Mouse (Mus musculus): ENCODE data around the gene Mpdu1. TPM values are rescaled to one million over a fixed set of nuclear protein-coding genes. Genes with fewer than 3 reads are reported as not detected.

The Mpdu1 gene
- total and polyA plus RNA-seq, 3 experiments = 110 to 210 (median 210) TPM

- dilution Hi-C loops (cut with MboI; ENCODE audit: extremely low pct_ligation_motif_present, extremely low pct_unique_long_range_greater_than_20kb, low sequenced_read_pairs) = no loop called here
- peak; percentile 94 for TF ChIP-seq CHD1 (IDR thresholded peaks at IDR 0.05; ENCODE audit: low read depth, low read length)
- no peak for TF ChIP-seq RCOR1 (conservative IDR thresholded peaks at IDR 0.05; ENCODE audit: low read depth, low read length)
- no peak for TF ChIP-seq SMC3 (IDR thresholded peaks at IDR 0.05; ENCODE audit: low read depth, low read length)
- TF ChIP-seq USF2 (conservative IDR thresholded peaks at IDR 0.05; ENCODE audit: low read depth, low read length) = no peak
- no peak for TF ChIP-seq MEF2A (IDR thresholded peaks at IDR 0.05; ENCODE audit: borderline replicate concordance, low read depth, low read length)
- no peak for TF ChIP-seq PAX5 (IDR thresholded peaks at IDR 0.05; ENCODE audit: low read length)
- no peak for TF ChIP-seq USF1 (IDR thresholded peaks at IDR 0.05; ENCODE audit: low read depth, low read length)
- no peak for TF ChIP-seq JUND (conservative IDR thresholded peaks at IDR 0.05; ENCODE audit: low read depth, low read length)
- Histone ChIP-seq H3K27ac (ENCODE audit: insufficient read depth, low read depth) (peak overlapping the region; percentile 88), H3K4me2 (ENCODE audit: insufficient read depth, low read depth, poor library complexity, severe bottlenecking) (no peak overlapping the region), H3K4me1 (ENCODE audit: control insufficient read depth in 1 of 2, insufficient read depth in 2 of 2) (peaks cover 8 to 59% of the 10 kb centered on the region in 2 experiments; a peak in 3 of 4 replicates), H3K27me3 (replicated peaks) (no peaks in the 10 kb centered on the region), H3K9ac (ENCODE audit: insufficient read depth, low read depth) (peak overlapping the region; percentile 99), H3K4me3 (replicated peaks in 1 of 3; ENCODE audit: low read depth in 2 of 3, low read length in 2 of 3, poor library complexity in 1 of 3) (peak overlapping the region; percentile 74 to 94 (median 75)), H3K79me2 (replicated peaks; ENCODE audit: control insufficient read depth, extremely low read depth, insufficient read depth, poor library complexity, severe bottlenecking) (peaks cover 57% of the 10 kb centered on the region), H3K36me3 (replicated peaks in 1 of 2; ENCODE audit: control insufficient read depth in 1 of 2, insufficient read depth in 1 of 2, low read length in 1 of 2) (peaks cover 67 to 82% of the 10 kb centered on the region in 2 experiments), H3K9me3 (replicated peaks; ENCODE audit: low read length) (no peaks in the 10 kb centered on the region)
- no peak for DNase-seq (ENCODE audit: extremely low read depth)
- in situ Hi-C loops (cut with MboI; ENCODE audit: low pct_ligation_motif_present, low pct_unique_long_range_greater_than_20kb, low sequenced_read_pairs) = no loop called here
Observed at GRCm38 (mm10) chr11:69671726-69672124, 9.3 kb upstream of the Mpdu1 start.

GRCm38 (mm10) chr11:69670786-69671725 is 8.6 kb upstream of the Mpdu1 start:
- DNase-seq (ENCODE audit: extremely low read depth) = peak; percentile 96
- H3K4me2 ChIP-seq (ENCODE audit: insufficient read depth, low read depth, poor library complexity, severe bottlenecking) = peak overlapping the region; percentile 88
- H3K4me3 ChIP-seq (replicated peaks in 1 of 3; ENCODE audit: low read depth in 2 of 3, low read length in 2 of 3, poor library complexity in 1 of 3) = peak overlapping the region; percentile 74 to 94 (median 75)
- H3K9ac ChIP-seq (ENCODE audit: insufficient read depth, low read depth) = peak overlapping the region; percentile 99
- peaks cover 57% of the 10 kb centered on the region for H3K79me2 ChIP-seq (replicated peaks; ENCODE audit: control insufficient read depth, extremely low read depth, insufficient read depth, poor library complexity, severe bottlenecking)
- no peaks in the 10 kb centered on the region for H3K27me3 ChIP-seq (replicated peaks)
- peak overlapping the region; percentile 88 for H3K27ac ChIP-seq (ENCODE audit: insufficient read depth, low read depth)
- dilution Hi-C loops (cut with MboI; ENCODE audit: extremely low pct_ligation_motif_present, extremely low pct_unique_long_range_greater_than_20kb, low sequenced_read_pairs) = no loop called here
- no peaks in the 10 kb centered on the region for H3K9me3 ChIP-seq (replicated peaks; ENCODE audit: low read length)
- in situ Hi-C loops (cut with MboI; ENCODE audit: low pct_ligation_motif_present, low pct_unique_long_range_greater_than_20kb, low sequenced_read_pairs) = no loop called here
- H3K36me3 ChIP-seq (replicated peaks in 1 of 2; ENCODE audit: control insufficient read depth in 1 of 2, insufficient read depth in 1 of 2, low read length in 1 of 2) = peaks cover 67 to 80% of the 10 kb centered on the region in 2 experiments
- peaks cover 14 to 59% of the 10 kb centered on the region in 2 experiments; a peak in 3 of 4 replicates for H3K4me1 ChIP-seq (ENCODE audit: control insufficient read depth in 1 of 2, insufficient read depth in 2 of 2)
- TF ChIP-seq NELFE (IDR thresholded peaks at IDR 0.05; ENCODE audit: low read depth, low read length) (peak; percentile 64; the same call in 1 of the 2 replicates), HCFC1 (IDR thresholded peaks at IDR 0.05; ENCODE audit: low read depth, low read length) (peak; percentile 86), RCOR1 (conservative IDR thresholded peaks at IDR 0.05; ENCODE audit: low read depth, low read length) (peak; percentile 60; the same call in 1 of the 2 replicates), UBTF (IDR thresholded peaks at IDR 0.05; ENCODE audit: low read depth, low read length) (peak; percentile 79), NRF1 (IDR thresholded peaks at IDR 0.05; ENCODE audit: low read depth, low read length) (peak; percentile 62), MXI1 (IDR thresholded peaks at IDR 0.05; ENCODE audit: low read depth, low read length) (peak; percentile 98), POLR2A (IDR thresholded peaks at IDR 0.05; ENCODE audit: low read depth, low read length) (peak; percentile 75), SIN3A (IDR thresholded peaks at IDR 0.05; ENCODE audit: low read length) (peak; percentile 98), POLR2AphosphoS2 (IDR thresholded peaks at IDR 0.05; ENCODE audit: low read depth, low read length) (no peak; the same call in 1 of the 2 replicates), ETS1 (conservative IDR thresholded peaks at IDR 0.05; ENCODE audit: low read depth, low read length) (peak; percentile 56), TCF12 (IDR thresholded peaks at IDR 0.05; ENCODE audit: low read depth, low read length) (peak; percentile 89), MAFK (IDR thresholded peaks at IDR 0.05; ENCODE audit: insufficient replicate concordance, low read length) (no peak), MAZ (IDR thresholded peaks at IDR 0.05; ENCODE audit: low read depth, low read length) (peak; percentile 99), ZNF384 (IDR thresholded peaks at IDR 0.05; ENCODE audit: low read depth, low read length) (no peak), IRF4 (IDR thresholded peaks at IDR 0.05; ENCODE audit: low read depth, low read length) (peak; percentile 92), MAX (IDR thresholded peaks at IDR 0.05; ENCODE audit: low read length) (peak; percentile 96), ELF1 (IDR thresholded peaks at IDR 0.05; ENCODE audit: low read depth, low read length) (peak; percentile 92), BHLHE40 (IDR thresholded peaks at IDR 0.05; ENCODE audit: low read depth, low read length) (peak; percentile 66; the same call in 1 of the 2 replicates), CHD1 (IDR thresholded peaks at IDR 0.05; ENCODE audit: low read depth, low read length) (no peak; the same call in 1 of the 2 replicates), MYC (IDR thresholded peaks at IDR 0.05; ENCODE audit: low read depth, low read length) (peak; percentile 96), KAT2A (IDR thresholded peaks at IDR 0.05; ENCODE audit: insufficient replicate concordance, low read length) (peak; percentile 68; the same call in 1 of the 2 replicates), CTCF (conservative IDR thresholded peaks at IDR 0.05 in 1 of 2, IDR thresholded peaks at IDR 0.05 in 1 of 2; ENCODE audit: low read depth in 2 of 2, low read length in 2 of 2) (no peak), JUN (IDR thresholded peaks at IDR 0.05; ENCODE audit: insufficient read depth, low read depth, low read length) (no peak), ZMIZ1 (IDR thresholded peaks at IDR 0.05; ENCODE audit: low read depth, low read length) (peak; percentile 78), USF1 (IDR thresholded peaks at IDR 0.05; ENCODE audit: low read depth, low read length) (no peak; the same call in 1 of the 2 replicates)

Data from CH12.LX (cell line).